Mouse (Mus musculus): ENCODE data around the gene Col11a2. TPM values are rescaled to one million over a fixed set of nuclear protein-coding genes. Genes with fewer than 3 reads are reported as not detected.
A peak's percentile ranks its signal among the peaks of the same experiment; 100 is the strongest.
"Not testable (repeated sequence)": the region's sequence is repeated elsewhere in the genome, so short reads cannot be mapped to it uniquely, and the experiment has no call there.

Col11a2 gene
- polyA plus RNA-seq (2014; fragmentation: Nextera tagmentation; extraction: Ambion mirVana), result 4.3 and 5.0 TPM in 2 replicates

DNA sequence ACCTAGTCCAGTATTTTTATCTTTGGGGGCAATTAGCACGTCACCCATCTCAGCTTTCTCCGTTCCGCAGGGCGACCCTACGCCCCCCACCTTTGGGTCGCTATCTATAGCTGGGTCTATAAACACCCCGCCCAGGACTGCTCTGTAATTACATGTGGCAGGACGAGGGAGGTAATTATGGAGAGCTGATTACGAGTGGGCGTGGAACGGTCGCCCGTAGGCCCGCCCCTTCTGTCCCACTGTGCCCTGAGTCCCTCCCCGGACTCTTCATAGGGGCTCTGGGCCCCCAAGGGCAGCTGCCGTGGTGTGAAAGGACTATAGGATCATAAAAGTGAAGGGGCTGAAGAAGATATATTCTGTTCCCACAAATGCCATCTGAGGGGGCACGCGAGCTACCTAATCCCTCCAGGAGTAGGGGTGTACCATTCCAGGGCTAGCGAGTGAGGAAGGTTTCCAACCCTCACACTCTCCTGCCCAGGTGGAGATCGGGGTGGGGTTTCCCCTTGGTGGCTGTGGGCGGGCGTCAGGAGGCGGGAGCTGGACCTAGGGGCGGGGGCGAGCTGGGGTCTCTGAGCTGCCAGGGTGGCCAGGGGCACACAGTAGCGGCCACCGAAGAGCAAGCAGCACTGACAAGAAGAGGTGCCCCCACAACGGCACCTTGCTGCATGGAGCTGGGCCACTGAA lies at the start of gene Col11a2:
Col11a2 (plus strand) TSS at position 560 of the 684 bp plus-strand sequence.
- H3K4me1 ChIP-seq (ENCODE audit: insufficient read depth), result peaks cover 9% of the 10 kb centered on the region; the same call in 1 of the 2 replicates
- DNase-seq (peak; percentile 34), ATAC-seq (ENCODE audit: insufficient read depth) (peak; percentile 31; the same call in 1 of the 2 replicates)
- H3K27ac ChIP-seq (ENCODE audit: low read depth), result no peak within 1 kb of the TSS; the same call in 1 of the 2 replicates
- H3K36me3 ChIP-seq (ENCODE audit: insufficient read depth), result peaks cover 39% of the 10 kb centered on the region
- H3K9me3 ChIP-seq (ENCODE audit: low read depth, low read length), result no peaks in the 10 kb centered on the region
- peak within 1 kb of the TSS; percentile 27 for H3K9ac ChIP-seq
- TF ChIP-seq CTCF (IDR thresholded peaks at IDR 0.05; ENCODE audit: low read depth), result no peak
- H3K27me3 ChIP-seq (ENCODE audit: insufficient read depth, low read length), result 0 out of 2 replicates have a peak, but pooled peaks cover 6% of the 10 kb centered on the region
- WGBS, result 8% methylated on average over 28 of the region's 28 CpGs
- peak within 1 kb of the TSS; percentile 20 for H3K4me3 ChIP-seq (ENCODE audit: low read depth, low read length)
- H3K4me2 ChIP-seq, result peak within 1 kb of the TSS; percentile 56

DNA sequence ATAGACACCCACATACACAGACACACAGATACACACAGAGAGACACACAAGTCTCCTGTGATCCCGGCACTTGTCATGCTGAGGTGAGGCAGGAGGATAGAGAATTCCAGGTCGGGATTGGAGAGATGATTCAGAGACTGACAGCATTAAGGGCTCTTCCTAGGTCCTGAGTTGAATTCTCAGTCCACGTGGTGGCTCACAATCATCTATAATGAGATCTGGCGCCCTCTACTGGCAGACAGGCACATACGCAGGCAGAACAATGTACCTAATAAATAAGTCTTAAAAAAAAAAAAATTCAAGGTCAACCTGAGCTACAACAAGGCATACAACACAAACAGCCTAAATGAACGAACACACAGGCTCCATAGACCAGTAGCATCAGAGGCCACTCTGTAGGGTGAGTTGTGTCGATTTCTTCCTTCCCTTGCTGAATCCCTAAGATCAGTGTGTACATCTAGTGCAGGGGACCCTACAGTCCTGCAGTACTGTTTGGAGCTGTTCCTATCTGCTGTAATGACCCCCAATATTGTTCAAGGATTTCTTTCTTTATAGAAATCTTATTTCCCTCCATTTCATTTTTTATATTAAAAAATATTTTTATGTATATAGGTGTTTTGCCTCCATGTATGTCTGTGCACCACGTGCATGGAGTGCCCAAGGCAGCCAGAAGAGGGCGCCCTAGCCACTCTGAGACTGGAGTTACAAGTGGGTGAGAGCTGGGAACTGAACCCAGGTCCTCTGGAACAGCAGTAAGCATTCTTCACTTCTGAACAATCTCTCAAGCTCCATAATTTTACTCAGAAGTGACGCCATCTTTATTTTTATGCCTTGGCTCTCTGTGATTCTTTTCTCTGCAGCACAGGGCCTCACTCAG lies 47.2 kb upstream of the Col11a2 start:
- Histone ChIP-seq H3K9ac (no peak overlapping the region), H3K27me3 (ENCODE audit: insufficient read depth, low read length) (no peaks in the 10 kb centered on the region), H3K4me1 (ENCODE audit: insufficient read depth) (no peaks in the 10 kb centered on the region), H3K36me3 (ENCODE audit: insufficient read depth) (no peaks in the 10 kb centered on the region), H3K9me3 (ENCODE audit: low read depth, low read length) (no peaks in the 10 kb centered on the region), H3K27ac (ENCODE audit: low read depth) (no peak overlapping the region), H3K4me2 (no peak overlapping the region), H3K4me3 (ENCODE audit: low read depth, low read length) (no peak overlapping the region)
- ATAC-seq (ENCODE audit: insufficient read depth) (peak; percentile 21; the same call in 1 of the 2 replicates), DNase-seq (peak; percentile 91)
- WGBS, result 33% methylated on average over 10 of the region's 10 CpGs
- TF ChIP-seq CTCF (IDR thresholded peaks at IDR 0.05; ENCODE audit: low read depth), result peak; percentile 84

DNA sequence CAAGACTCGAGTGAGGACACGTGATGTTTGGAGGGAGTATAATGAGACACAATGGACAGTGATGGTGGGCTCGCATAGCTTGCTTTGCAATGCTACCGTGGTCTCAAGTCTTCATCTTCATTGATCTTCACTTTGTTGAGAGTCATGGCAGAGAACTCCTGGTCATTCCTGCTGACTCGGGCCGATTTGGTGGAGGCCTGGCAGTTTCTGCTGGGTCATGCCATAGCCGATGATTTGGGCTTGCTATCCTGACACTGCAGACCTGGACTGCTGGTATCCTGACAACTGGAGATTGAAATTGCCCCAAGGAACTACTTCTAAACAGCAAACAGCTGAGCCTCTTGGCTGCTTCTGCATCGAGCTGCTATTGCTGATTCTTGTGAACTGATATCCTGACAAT lies 44.3 kb upstream of the Col11a2 start:
- DNase-seq, result no peak

DNA sequence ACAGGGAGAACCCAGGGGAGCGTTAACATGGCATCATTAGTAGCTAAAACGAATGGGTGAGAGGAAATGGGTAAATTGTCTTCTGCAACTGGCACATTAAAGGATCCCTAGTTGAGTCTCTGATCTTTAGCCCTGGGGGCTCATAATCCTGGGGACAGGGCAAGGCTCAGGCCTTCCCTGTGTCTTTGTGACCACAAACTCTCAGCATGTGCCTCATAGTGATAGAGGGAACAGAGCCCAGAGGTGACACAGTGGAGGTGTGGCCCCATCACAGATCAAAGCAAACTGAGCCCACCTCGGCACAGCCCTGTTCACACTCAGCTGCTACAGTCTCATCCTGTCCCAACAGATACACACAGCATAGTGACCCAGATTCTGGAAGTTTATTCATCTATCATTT lies 43.6 kb upstream of the Col11a2 start:
- Histone ChIP-seq H3K9ac (no peak overlapping the region), H3K4me3 (ENCODE audit: low read depth, low read length) (no peak overlapping the region), H3K27me3 (ENCODE audit: insufficient read depth, low read length) (peaks cover 19% of the 10 kb centered on the region), H3K4me2 (no peak overlapping the region), H3K27ac (ENCODE audit: low read depth) (no peak overlapping the region), H3K4me1 (ENCODE audit: insufficient read depth) (no peaks in the 10 kb centered on the region), H3K9me3 (ENCODE audit: low read depth, low read length) (no peaks in the 10 kb centered on the region), H3K36me3 (ENCODE audit: insufficient read depth) (no peaks in the 10 kb centered on the region)
- ATAC-seq (ENCODE audit: insufficient read depth), result no peak
- no peak for DNase-seq
- no peak for TF ChIP-seq CTCF (IDR thresholded peaks at IDR 0.05; ENCODE audit: low read depth)
- 43% methylated on average over 3 of the region's 3 CpGs for WGBS

More for the DNA sequence above, 44.3 kb upstream of the Col11a2 start:
- no peak overlapping the region for H3K27ac ChIP-seq (ENCODE audit: low read depth)
- no peaks in the 10 kb centered on the region for H3K9me3 ChIP-seq (ENCODE audit: low read depth, low read length)
- no peak overlapping the region for H3K4me3 ChIP-seq (ENCODE audit: low read depth, low read length)
- ATAC-seq (ENCODE audit: insufficient read depth), result no peak
- H3K27me3 ChIP-seq (ENCODE audit: insufficient read depth, low read length), result peaks cover 13% of the 10 kb centered on the region
- 90% methylated on average over 8 of the region's 8 CpGs for WGBS
- H3K9ac ChIP-seq, result no peak overlapping the region
- H3K4me2 ChIP-seq, result no peak overlapping the region
- H3K4me1 ChIP-seq (ENCODE audit: insufficient read depth), result no peaks in the 10 kb centered on the region
- TF ChIP-seq CTCF (IDR thresholded peaks at IDR 0.05; ENCODE audit: low read depth), result no peak
- no peaks in the 10 kb centered on the region for H3K36me3 ChIP-seq (ENCODE audit: insufficient read depth)

DNA sequence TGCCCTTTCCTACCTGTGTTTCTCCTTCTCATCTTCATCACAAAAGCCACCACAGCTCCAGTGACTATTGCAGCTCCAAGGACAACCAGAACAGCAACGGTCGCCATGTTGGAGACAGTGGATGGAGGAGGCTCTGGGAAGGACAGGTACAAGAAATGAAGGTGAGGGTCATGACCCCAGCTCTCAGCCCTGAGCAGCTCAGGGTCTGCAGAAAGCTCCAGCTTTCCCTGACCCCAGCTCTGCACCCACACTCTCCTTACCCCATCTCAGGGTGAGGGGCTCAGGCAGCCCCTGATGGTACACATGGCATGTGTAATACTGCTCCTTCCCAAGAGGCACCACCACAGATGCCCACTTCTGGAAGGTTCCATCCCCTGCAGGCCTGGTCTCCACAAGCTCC lies 42.2 kb upstream of the Col11a2 start:
- ATAC-seq (ENCODE audit: insufficient read depth), result not testable (repeated sequence)
- WGBS, result 94% methylated on average over 2 of the region's 2 CpGs
- H3K27me3 ChIP-seq (ENCODE audit: insufficient read depth, low read length), result peaks cover 22% of the 10 kb centered on the region

DNA sequence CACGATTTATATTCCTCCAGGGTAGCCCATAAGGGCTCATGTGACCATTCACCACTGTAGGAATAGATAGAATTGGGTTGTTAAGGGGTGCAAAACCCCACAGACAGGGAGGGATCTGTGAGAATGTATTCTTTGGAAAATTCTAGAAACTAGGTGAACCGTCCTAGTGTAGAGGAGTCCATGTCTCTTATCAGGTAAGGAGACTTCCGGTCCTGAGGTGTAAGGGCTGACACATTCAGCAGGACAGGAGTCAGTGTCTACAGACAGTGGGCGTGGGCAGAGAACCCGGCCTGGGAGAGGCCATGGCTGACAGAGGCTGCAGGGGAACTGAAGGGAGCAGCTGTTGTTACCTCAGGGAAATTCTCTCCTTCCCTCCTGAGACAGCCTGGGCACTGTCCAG lies 40.5 kb upstream of the Col11a2 start:
- not testable (repeated sequence) for H3K9me3 ChIP-seq (ENCODE audit: low read depth, low read length); H3K27ac ChIP-seq (ENCODE audit: low read depth); H3K4me2 ChIP-seq; H3K36me3 ChIP-seq (ENCODE audit: insufficient read depth); ATAC-seq (ENCODE audit: insufficient read depth); H3K4me3 ChIP-seq (ENCODE audit: low read depth, low read length); H3K9ac ChIP-seq; DNase-seq; H3K4me1 ChIP-seq (ENCODE audit: insufficient read depth)
- H3K27me3 ChIP-seq (ENCODE audit: insufficient read depth, low read length), result peaks cover 22% of the 10 kb centered on the region
- WGBS, result 35% methylated on average over 5 of the region's 5 CpGs

More for the DNA sequence above, 42.2 kb upstream of the Col11a2 start:
- not testable (repeated sequence) for H3K36me3 ChIP-seq (ENCODE audit: insufficient read depth); H3K9ac ChIP-seq; H3K4me1 ChIP-seq (ENCODE audit: insufficient read depth); H3K4me3 ChIP-seq (ENCODE audit: low read depth, low read length); DNase-seq; H3K9me3 ChIP-seq (ENCODE audit: low read depth, low read length); H3K27ac ChIP-seq (ENCODE audit: low read depth); H3K4me2 ChIP-seq

Data from lung, embryonic 14.5 days (tissue).